17 mouse cellular contexts compared by ENCODE assay signal in genomic region chr7:4142796-4143445, GRCm38 (mm10). TPM values are rescaled to one million over a fixed set of nuclear protein-coding genes. Genes with fewer than 3 reads are reported as not detected.
DNase-seq lines count a peak whose midpoint lies in the region.
"Had no signal": no experiment of that assay in that cellular context is flagged by ENCODE, and none has a peak within 500 bp of the region (broad histone marks: within the 10 kb centered on the region; RNA-seq: fewer than 3 reads in every experiment).

No protein-coding gene starts in this region.

- intact Hi-C loops in left cerebral cortex, postnatal 14 days (cut with DNase I): loop anchor here (5.0 kb wide), 1 partner anchor 446 kb away; no protein-coding TSS in a partner anchor
- intact Hi-C loops in left cerebral cortex, postnatal 36 days (cut with DNase I): loop anchor here (10.0 kb wide), 1 partner anchor 448 kb away; the partner anchor contains the start of genes Mboat7 and Tsen34

- DNase-seq in cerebellum, adult 8-10 months: peak; percentile 31
- no peak for DNase-seq in cerebellum, adult 11 months
- DNase-seq in heart, adult 11 months: peak; percentile 85
- DNase-seq in heart, postnatal 4 days: no peak
- DNase-seq in left cerebral cortex, postnatal 14 days (ENCODE audit: low spot score in 2 of 2): peak; percentile 2 to 3
- DNase-seq in left cerebral cortex, postnatal 36 days (ENCODE audit: low spot score in 2 of 2): no peak
- peak; percentile 33 to 42 for DNase-seq in cerebellum, postnatal 10 days
- DNase-seq in right cerebral cortex, adult 18-20 months: no peak
- DNase-seq: adrenal gland, postnatal 10 days; heart, postnatal 36 days; kidney, adult 18-20 months; kidney, postnatal 36 days; lung, adult 18-20 months; retina, postnatal 1 day; right cerebral cortex, postnatal 25 days; thymus, adult 2 months; thymus, postnatal 36 days had no signal

RNA-seq across cellular contexts. Expression of gene Leng8, which starts 6.1 kb away (rescaled TPM):
- total RNA-seq in heart, postnatal 4 days (2021): 10 to 100 TPM; 63.7 to 77.8 TPM
- total RNA-seq in left cerebral cortex, postnatal 14 days (2021): 100 to 1,000 TPM; 152 TPM
- total RNA-seq in left cerebral cortex, postnatal 36 days (2021): 100 to 1,000 TPM in 1 of 2 experiments, 10 to 100 TPM in 1; 95.5 to 201 TPM

RNA-seq across cellular contexts. Expression of gene Leng9, which starts 7.3 kb away (rescaled TPM):
- total RNA-seq in heart, postnatal 4 days (2021): 1 to 10 TPM; 2.1 to 3.0 TPM
- 1 to 10 TPM; 6.1 to 6.7 TPM for total RNA-seq in left cerebral cortex, postnatal 14 days (2021)
- 1 to 10 TPM; 5.5 to 8.4 TPM for total RNA-seq in left cerebral cortex, postnatal 36 days (2021)

RNA-seq across cellular contexts. Expression of gene Cdc42ep5, which starts 21.7 kb away (rescaled TPM):
- total RNA-seq in heart, postnatal 4 days (2021): 10 to 100 TPM; 13.6 to 14.0 TPM
- total RNA-seq in left cerebral cortex, postnatal 14 days (2021): 1 to 10 TPM; 2.4 to 3.2 TPM
- 1 to 10 TPM; 1.1 to 1.8 TPM for total RNA-seq in left cerebral cortex, postnatal 36 days (2021)

RNA-seq across cellular contexts. Expression of gene Ttyh1, which starts 23.7 kb away (rescaled TPM):
- 1 to 10 TPM; 1.1 to 2.1 TPM for total RNA-seq in heart, postnatal 4 days (2021)
- total RNA-seq in left cerebral cortex, postnatal 14 days (2021): 100 to 1,000 TPM; 837 to 867 TPM
- total RNA-seq in left cerebral cortex, postnatal 36 days (2021): 100 to 1,000 TPM; 758 to 767 TPM

Comparison
In these comparisons a context has a peak if more than half of its experiments do, and no peak if none do; other contexts are left out.
1. DNase-seq: peak in cerebellum, adult 8-10 months (single experiment), heart, adult 11 months (single experiment), left cerebral cortex, postnatal 14 days (2 of 2) and cerebellum, postnatal 10 days (2 of 2); none in cerebellum, adult 11 months (single experiment), heart, postnatal 4 days (single experiment), left cerebral cortex, postnatal 36 days (0 of 2) and right cerebral cortex, adult 18-20 months (single experiment).